Mouse (Mus musculus): ENCODE measurements around the gene Sin3b. TPM values are rescaled to one million over a fixed set of nuclear protein-coding genes. Genes with fewer than 3 reads are reported as not detected.

Gene Sin3b
- polyA plus RNA-seq, 1 experiment from 2014 or later, result 163 TPM

DNA sequence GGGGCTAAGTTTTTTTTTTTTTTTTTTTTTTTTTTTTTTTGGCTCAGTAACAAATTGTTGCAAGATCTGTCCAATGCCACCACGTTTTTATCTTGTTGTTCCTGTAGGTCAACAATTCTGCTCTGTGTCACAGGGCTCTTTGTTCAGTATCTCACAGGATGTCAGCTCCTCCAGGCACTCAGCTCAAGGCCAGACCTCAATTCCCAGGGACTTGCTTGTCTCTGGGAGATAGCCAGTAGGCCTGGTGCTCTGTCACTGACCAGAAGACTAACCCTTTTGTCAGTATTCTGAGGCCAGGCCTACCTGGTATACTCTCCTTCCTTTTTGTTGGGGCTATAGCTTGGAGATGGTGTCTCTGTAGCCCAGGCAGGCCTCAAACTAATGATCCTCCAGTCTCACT lies 2.5 kb upstream of the Sin3b start:
- peaks cover 6% of the 10 kb centered on the region for H3K36me3 ChIP-seq
- no peaks in the 10 kb centered on the region for H3K27me3 ChIP-seq
- no peak overlapping the region for H3K4me3 ChIP-seq
- no peak overlapping the region for H3K27ac ChIP-seq
- H3K4me2 ChIP-seq (replicated peaks), result no peak overlapping the region
- ATAC-seq (ENCODE audit: low FRiP score), result no peak
- no peak overlapping the region for H3K9ac ChIP-seq
- H3K9me3 ChIP-seq (replicated peaks), result no peaks in the 10 kb centered on the region
- peaks cover 11% of the 10 kb centered on the region for H3K4me1 ChIP-seq
- WGBS, result 25% methylated on average over 1 of the region's 1 CpGs

DNA sequence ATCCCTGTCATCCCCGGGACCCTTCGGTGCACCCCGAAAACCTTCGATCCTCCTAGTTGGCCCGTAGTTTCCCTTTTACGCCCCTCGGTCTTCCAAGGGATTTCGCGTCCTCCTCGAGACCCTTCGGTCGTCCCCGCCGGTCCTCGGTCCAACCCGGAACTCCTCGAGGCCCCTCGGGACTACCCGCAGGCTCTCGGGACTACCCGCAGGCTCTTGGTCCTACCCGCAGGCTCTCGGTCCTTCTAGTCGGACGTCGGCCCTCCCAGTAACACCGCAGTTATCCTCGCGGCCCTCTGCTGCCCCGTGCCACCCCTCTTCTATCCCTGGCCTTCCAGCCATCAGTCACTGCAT lies 541 bp downstream of the Sin3b start:
- ATAC-seq (ENCODE audit: low FRiP score), result peak; percentile 44
- no peaks in the 10 kb centered on the region for H3K27me3 ChIP-seq
- peaks cover 11% of the 10 kb centered on the region for H3K4me1 ChIP-seq
- under 1% methylated on average over 30 of the region's 30 CpGs for WGBS
- H3K9me3 ChIP-seq (replicated peaks), result no peaks in the 10 kb centered on the region
- peak overlapping the region; percentile 90 for H3K4me2 ChIP-seq (replicated peaks)
- peak overlapping the region; percentile 87 for H3K9ac ChIP-seq
- peak overlapping the region; percentile 71 for H3K4me3 ChIP-seq
- H3K27ac ChIP-seq, result no peak overlapping the region
- peaks cover 37% of the 10 kb centered on the region for H3K36me3 ChIP-seq

DNA sequence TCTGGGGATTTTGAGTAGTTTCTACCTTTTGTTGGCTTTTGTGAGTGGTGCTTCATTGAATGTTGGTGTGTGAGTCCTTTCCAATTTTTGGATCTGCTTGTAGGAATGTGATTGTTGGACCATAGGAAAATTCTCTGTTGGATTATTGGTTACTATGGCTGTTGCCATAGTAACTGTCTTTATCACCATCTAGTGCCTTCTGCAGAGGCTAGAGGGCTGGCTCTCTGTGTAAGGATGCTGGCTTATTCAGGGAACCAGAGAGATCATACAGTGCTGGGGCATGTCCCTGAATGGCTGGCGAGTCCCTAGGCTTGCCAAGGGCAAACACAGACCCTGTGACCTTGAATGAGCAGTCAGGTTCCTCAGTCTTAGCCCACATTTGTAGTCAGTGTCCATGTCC lies 5.6 kb downstream of the Sin3b start:
- Histone ChIP-seq H3K9ac (no peak overlapping the region), H3K4me3 (no peak overlapping the region), H3K27me3 (no peaks in the 10 kb centered on the region), H3K27ac (no peak overlapping the region), H3K9me3 (replicated peaks) (no peaks in the 10 kb centered on the region), H3K36me3 (peaks cover 84% of the 10 kb centered on the region), H3K4me1 (peaks cover 11% of the 10 kb centered on the region), H3K4me2 (replicated peaks) (no peak overlapping the region)
- no peak for ATAC-seq (ENCODE audit: low FRiP score)
- 91% methylated on average over 1 of the region's 1 CpGs for WGBS

DNA sequence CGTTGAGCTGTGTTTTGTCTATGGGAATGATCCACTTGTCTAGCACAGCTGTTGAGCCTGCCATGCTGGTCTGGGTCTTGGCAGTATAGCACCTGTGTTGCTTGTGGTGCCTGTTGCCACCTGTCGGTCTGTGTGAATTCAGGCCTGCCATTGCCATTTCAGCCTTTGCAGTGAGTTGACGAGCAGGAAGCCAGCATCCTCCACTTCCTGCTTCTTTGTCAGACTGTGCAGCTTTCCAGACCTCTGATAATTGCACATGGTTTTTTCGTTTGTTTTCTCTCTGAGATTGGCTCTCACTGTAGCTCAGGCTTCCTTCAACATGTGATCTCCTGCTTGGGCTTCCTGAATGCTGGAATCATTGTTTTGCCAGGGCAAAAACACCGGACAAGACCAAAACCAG lies 11.9 kb downstream of the Sin3b start:
- WGBS, result 91% methylated on average over 5 of the region's 5 CpGs
- H3K36me3 ChIP-seq, result peaks cover 97% of the 10 kb centered on the region
- H3K9ac ChIP-seq, result no peak overlapping the region
- no peak for ATAC-seq (ENCODE audit: low FRiP score)
- no peak overlapping the region for H3K4me3 ChIP-seq
- no peaks in the 10 kb centered on the region for H3K9me3 ChIP-seq (replicated peaks)
- H3K4me2 ChIP-seq (replicated peaks), result no peak overlapping the region
- no peaks in the 10 kb centered on the region for H3K27me3 ChIP-seq
- H3K4me1 ChIP-seq, result no peaks in the 10 kb centered on the region
- H3K27ac ChIP-seq, result no peak overlapping the region

DNA sequence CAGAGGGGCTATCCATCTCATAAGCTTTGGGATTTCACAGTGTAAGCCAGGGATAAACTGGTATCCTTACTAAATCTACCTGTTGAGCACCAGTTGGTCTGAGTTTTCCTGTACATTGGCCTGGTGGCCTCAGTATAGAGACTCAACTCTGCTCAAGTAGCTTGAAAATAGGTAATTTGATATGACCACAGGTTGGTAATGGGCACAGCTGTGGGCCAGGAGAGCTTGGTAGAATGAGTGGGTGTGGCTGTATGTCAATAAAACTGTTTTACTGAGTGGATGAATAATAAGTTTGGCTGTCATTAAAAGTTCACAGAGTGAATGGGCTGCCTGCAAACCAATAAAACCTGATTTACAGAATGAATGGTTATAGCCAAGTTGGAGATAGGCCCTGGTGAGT lies 13.8 kb downstream of the Sin3b start:
- no peak for ATAC-seq (ENCODE audit: low FRiP score)
- no peak overlapping the region for H3K9ac ChIP-seq
- H3K4me3 ChIP-seq, result no peak overlapping the region
- H3K27me3 ChIP-seq, result no peaks in the 10 kb centered on the region
- H3K4me2 ChIP-seq (replicated peaks), result no peak overlapping the region
- H3K4me1 ChIP-seq, result no peaks in the 10 kb centered on the region
- no peaks in the 10 kb centered on the region for H3K9me3 ChIP-seq (replicated peaks)
- peaks cover 95% of the 10 kb centered on the region for H3K36me3 ChIP-seq
- no peak overlapping the region for H3K27ac ChIP-seq

DNA sequence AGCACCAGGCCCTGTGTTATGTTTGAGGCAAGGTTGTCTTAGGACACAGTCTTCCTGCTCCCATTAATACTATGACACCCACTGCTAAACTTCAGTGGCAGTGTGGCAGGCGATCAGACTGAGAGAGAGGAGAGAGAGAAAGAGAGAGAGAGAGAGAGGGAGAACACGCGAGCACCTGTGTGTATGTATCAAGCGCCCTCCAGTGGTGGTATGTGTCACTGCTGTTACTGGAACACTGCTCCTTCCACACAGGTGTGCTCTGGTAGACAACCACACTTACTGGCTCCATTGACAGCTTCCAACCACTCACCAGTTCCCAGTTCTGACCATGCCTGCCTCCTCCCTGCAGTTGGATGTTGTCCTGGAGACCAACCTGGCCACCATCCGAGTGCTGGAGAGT lies 23.0 kb downstream of the Sin3b start:
- Histone ChIP-seq H3K4me1 (no peaks in the 10 kb centered on the region), H3K4me2 (replicated peaks) (no peak overlapping the region), H3K9ac (no peak overlapping the region), H3K27ac (no peak overlapping the region), H3K27me3 (no peaks in the 10 kb centered on the region), H3K36me3 (peaks cover 98% of the 10 kb centered on the region), H3K4me3 (no peak overlapping the region), H3K9me3 (replicated peaks) (no peaks in the 10 kb centered on the region)
- ATAC-seq (ENCODE audit: low FRiP score), result peak; percentile 9; the same call in 1 of the 2 replicates
- WGBS, result 46% methylated on average over 5 of the region's 5 CpGs

DNA sequence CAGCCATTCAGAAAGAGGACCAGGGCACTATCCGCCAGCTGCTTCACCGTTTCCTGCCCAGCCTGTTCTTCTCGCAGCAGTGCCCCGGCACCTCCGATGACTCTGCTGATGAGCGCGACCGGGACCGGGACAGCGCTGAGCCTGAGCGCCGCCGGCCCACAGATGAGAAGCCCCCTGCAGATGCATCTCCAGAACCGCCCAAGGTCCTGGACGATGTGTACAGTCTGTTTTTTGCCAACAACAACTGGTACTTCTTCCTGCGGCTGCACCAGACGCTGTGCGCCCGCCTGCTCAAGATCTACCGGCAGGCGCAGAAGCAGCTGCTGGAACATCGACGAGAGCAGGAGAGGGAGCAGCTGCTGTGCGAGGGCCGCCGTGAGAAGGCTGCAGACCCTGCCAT lies 26.8 kb downstream of the Sin3b start:
- Histone ChIP-seq H3K9me3 (replicated peaks) (no peaks in the 10 kb centered on the region), H3K27ac (no peak overlapping the region), H3K4me2 (replicated peaks) (no peak overlapping the region), H3K36me3 (peaks cover 97% of the 10 kb centered on the region), H3K27me3 (no peaks in the 10 kb centered on the region), H3K4me3 (no peak overlapping the region), H3K4me1 (no peaks in the 10 kb centered on the region), H3K9ac (no peak overlapping the region)
- WGBS, result 94% methylated on average over 26 of the region's 26 CpGs
- ATAC-seq (ENCODE audit: low FRiP score), result no peak

DNA sequence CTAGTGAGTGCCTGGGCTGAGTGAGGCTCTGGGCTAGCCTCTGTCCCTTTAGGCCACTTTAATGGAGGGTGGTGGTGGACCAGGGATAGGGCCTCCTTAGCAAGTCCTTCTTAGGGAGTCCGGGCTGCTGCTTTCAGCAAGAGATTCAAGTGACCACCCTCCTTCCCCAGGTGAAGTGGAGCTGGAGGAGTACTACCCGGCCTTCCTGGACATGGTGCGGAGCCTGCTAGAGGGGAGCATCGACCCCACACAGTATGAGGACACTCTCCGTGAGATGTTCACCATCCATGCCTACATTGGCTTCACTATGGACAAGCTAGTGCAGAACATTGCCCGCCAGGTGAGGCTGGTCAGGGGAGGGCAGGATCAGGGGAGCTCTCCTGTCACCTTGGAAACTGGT lies 27.2 kb downstream of the Sin3b start:
- no peak overlapping the region for H3K9ac ChIP-seq
- H3K27me3 ChIP-seq, result no peaks in the 10 kb centered on the region
- H3K4me3 ChIP-seq, result no peak overlapping the region
- no peak for ATAC-seq (ENCODE audit: low FRiP score)
- no peak overlapping the region for H3K27ac ChIP-seq
- no peak overlapping the region for H3K4me2 ChIP-seq (replicated peaks)
- 90% methylated on average over 6 of the region's 6 CpGs for WGBS
- peaks cover 95% of the 10 kb centered on the region for H3K36me3 ChIP-seq
- no peaks in the 10 kb centered on the region for H3K4me1 ChIP-seq
- H3K9me3 ChIP-seq (replicated peaks), result no peaks in the 10 kb centered on the region

DNA sequence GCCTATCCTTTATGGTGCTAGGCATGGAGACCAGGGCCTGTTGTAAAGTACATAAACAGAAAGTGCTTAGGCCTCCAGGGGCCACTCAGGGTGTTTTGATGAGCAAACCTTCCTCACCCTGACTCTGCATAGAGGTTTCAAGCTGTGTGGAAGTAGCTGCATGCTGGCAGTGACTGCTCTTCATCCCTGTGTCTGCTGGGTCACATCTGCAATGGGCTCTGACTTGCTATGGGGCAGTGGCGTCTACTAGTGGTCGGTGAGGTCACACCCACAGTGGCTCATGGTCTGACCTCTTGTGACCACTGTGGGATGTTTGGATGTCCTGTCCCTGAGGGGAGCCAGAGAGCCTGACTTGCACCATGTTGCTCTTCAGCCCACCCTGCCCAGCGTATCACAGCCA lies 28.0 kb downstream of the Sin3b start:
- H3K27me3 ChIP-seq, result no peaks in the 10 kb centered on the region
- H3K36me3 ChIP-seq, result peaks cover 95% of the 10 kb centered on the region
- no peak overlapping the region for H3K4me3 ChIP-seq
- no peak for ATAC-seq (ENCODE audit: low FRiP score)
- H3K4me2 ChIP-seq (replicated peaks), result no peak overlapping the region
- H3K9ac ChIP-seq, result no peak overlapping the region
- no peak overlapping the region for H3K27ac ChIP-seq
- no peaks in the 10 kb centered on the region for H3K4me1 ChIP-seq
- no peaks in the 10 kb centered on the region for H3K9me3 ChIP-seq (replicated peaks)
- WGBS, result 88% methylated on average over 3 of the region's 3 CpGs

DNA sequence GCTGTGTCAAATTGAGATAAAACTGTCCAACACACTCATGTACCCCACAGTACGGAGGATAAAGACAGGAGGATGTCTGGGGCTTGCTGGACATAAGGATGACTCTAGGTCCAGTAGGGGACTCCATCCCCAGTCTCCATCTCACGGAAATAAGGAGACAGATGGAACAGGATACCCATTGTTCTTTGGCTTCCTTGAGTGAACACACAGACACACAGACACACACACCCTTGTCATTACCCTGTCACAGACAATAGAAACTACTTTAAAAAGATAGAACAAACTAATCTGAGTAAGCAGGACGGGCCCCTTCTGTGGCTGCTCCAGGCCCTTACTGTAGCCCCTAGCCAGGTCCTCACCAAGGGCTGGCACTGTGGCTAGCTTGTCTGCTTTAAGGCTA lies 29.2 kb downstream of the Sin3b start:
- Histone ChIP-seq H3K27me3 (no peaks in the 10 kb centered on the region), H3K9ac (no peak overlapping the region), H3K27ac (no peak overlapping the region), H3K9me3 (replicated peaks) (no peaks in the 10 kb centered on the region), H3K4me2 (replicated peaks) (no peak overlapping the region), H3K36me3 (peaks cover 95% of the 10 kb centered on the region), H3K4me1 (no peaks in the 10 kb centered on the region), H3K4me3 (no peak overlapping the region)
- ATAC-seq (ENCODE audit: low FRiP score), result no peak
- 79% methylated on average over 3 of the region's 3 CpGs for WGBS

DNA sequence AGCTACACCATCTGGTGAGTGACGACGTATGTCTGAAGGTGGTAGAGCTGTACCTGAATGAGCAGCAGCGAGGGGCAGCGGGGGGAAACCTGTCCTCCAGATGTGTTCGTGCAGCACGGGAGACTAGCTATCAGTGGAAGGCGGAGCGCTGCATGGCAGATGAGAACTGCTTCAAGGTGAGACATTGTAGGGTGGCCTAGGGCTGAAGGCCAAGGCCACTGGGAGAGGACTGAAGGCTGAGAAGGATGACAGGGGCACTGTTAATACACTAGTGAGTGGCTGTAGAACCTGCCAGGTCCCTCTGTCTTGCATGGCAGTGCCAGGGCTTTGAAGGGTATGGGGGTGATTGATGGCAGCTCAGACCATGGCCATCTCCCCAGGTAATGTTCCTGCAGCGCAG lies 30.1 kb downstream of the Sin3b start:
- no peak for ATAC-seq (ENCODE audit: low FRiP score)
- Histone ChIP-seq H3K4me2 (replicated peaks) (no peak overlapping the region), H3K9me3 (replicated peaks) (no peaks in the 10 kb centered on the region), H3K36me3 (peaks cover 94% of the 10 kb centered on the region), H3K4me3 (no peak overlapping the region), H3K4me1 (no peaks in the 10 kb centered on the region), H3K27me3 (no peaks in the 10 kb centered on the region), H3K9ac (no peak overlapping the region), H3K27ac (no peak overlapping the region)
- WGBS, result 98% methylated on average over 9 of the region's 9 CpGs

DNA sequence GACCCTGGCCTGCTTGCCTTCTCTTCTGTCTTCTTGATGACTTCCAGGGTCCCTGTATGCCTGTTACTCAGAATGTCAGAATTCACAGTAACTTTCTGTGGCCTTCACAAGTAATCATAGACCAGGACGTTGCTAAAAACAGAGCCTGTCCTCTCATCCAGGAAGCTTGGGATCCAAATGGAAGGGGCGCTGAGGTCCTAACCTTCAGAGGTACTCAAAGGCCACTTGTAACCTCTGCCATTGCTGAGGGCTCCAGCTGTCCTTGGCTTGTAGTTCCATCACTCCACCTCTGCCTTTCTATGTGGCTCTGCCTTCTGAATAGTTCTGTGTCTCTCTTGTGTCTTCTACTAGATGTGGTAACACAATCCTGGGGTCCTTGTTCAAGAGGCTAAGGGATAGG lies 30.7 kb downstream of the Sin3b start:
- Histone ChIP-seq H3K4me3 (no peak overlapping the region), H3K27me3 (no peaks in the 10 kb centered on the region), H3K9me3 (replicated peaks) (no peaks in the 10 kb centered on the region), H3K27ac (no peak overlapping the region), H3K9ac (no peak overlapping the region), H3K4me1 (no peaks in the 10 kb centered on the region), H3K4me2 (replicated peaks) (no peak overlapping the region), H3K36me3 (peaks cover 94% of the 10 kb centered on the region)
- WGBS, result 92% methylated on average over 2 of the region's 2 CpGs
- ATAC-seq (ENCODE audit: low FRiP score), result no peak

DNA sequence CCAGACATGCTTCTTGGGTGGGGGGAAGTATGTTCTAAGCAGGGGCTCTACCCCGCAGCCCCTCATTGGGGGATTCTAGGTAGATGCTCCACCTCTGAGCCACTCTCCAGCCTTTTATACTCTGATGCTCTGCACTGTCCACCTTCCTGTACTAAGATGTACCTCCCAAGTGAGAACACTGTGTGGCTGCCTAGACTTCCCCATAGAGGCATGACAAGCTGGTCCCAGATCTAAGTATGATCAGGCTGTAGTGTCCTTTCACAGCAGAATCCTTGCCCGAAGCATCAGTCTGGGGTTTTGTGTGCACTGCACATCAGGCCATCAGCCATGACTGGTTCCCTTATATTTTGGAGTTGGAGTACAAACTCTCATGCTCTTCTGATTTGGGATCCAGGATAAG lies 32.9 kb downstream of the Sin3b start:
- Histone ChIP-seq H3K36me3 (peaks cover 78% of the 10 kb centered on the region), H3K4me2 (replicated peaks) (no peak overlapping the region)
- 95% methylated on average over 2 of the region's 2 CpGs for WGBS

More for the DNA sequence above, 32.9 kb downstream of the Sin3b start:
- Histone ChIP-seq H3K9ac (no peak overlapping the region), H3K27ac (no peak overlapping the region), H3K9me3 (replicated peaks) (no peaks in the 10 kb centered on the region), H3K4me3 (no peak overlapping the region), H3K27me3 (no peaks in the 10 kb centered on the region), H3K4me1 (no peaks in the 10 kb centered on the region)
- no peak for ATAC-seq (ENCODE audit: low FRiP score)

All from hindbrain, embryonic 12.5 days (tissue).